In the genomic region with DNA sequence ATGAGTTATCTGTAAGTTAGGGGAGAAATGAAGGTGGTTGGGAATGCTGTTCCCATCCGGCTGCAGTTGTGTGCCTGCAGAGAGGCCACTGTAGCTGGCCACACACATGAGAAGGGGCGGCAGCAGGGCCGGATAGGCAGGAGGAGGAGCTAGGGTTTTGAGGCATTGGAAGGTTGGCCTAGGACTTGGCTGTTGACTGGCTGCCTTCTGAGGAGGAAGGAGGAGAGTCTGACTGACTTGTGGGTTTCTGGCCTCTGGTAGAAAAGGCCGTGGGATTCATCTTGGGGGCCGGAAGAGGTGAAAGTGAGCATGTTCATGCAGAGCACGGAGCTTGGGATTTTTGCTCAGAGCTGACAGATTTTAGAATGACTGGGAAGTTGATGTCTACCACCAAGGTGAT, we compare ENCODE assay signal across 9 mouse cellular contexts. TPM values are rescaled to one million over a fixed set of nuclear protein-coding genes. Genes with fewer than 3 reads are reported as not detected.
A peak's percentile ranks its signal among the peaks of the same experiment; 100 is the strongest.
DNase-seq lines count a peak whose midpoint lies in the region; ATAC-seq lines count a peak whose summit lies in the region.
"Had no signal": no experiment of that assay in that cellular context is flagged by ENCODE, and none has a peak within 500 bp of the region (broad histone marks: within the 10 kb centered on the region; RNA-seq: fewer than 3 reads in every experiment).

No protein-coding gene starts in this region.

- peaks cover 21% of the 10 kb centered on the region for H3K4me1 ChIP-seq in heart, embryonic 11.5 days (ENCODE audit: control insufficient read depth, insufficient read depth, low read length)
- peaks cover 68% of the 10 kb centered on the region for H3K4me1 ChIP-seq in heart, embryonic 15.5 days (replicated peaks)

- H3K4me3 ChIP-seq in heart, embryonic 11.5 days (ENCODE audit: low read depth, low read length) = no peak overlapping the region
- no peak overlapping the region for H3K4me3 ChIP-seq in heart, embryonic 15.5 days
- H3K4me3 ChIP-seq: embryonic facial prominence, embryonic 12.5 days had no signal

- intact Hi-C loops in left cerebral cortex, postnatal 25 days (cut with DNase I) = no loop called here

- H3K9ac ChIP-seq in heart, embryonic 11.5 days (ENCODE audit: low read depth, low read length) = no peak overlapping the region
- no peak overlapping the region for H3K9ac ChIP-seq in heart, embryonic 15.5 days
- H3K9ac ChIP-seq: embryonic facial prominence, embryonic 12.5 days had no signal

- H3K36me3 ChIP-seq in heart, embryonic 11.5 days (ENCODE audit: control insufficient read depth, insufficient read depth, low read length) = no peaks in the 10 kb centered on the region
- H3K36me3 ChIP-seq in heart, embryonic 15.5 days = no peaks in the 10 kb centered on the region; the same call in 1 of the 2 replicates
- H3K36me3 ChIP-seq: embryonic facial prominence, embryonic 12.5 days had no signal

- ATAC-seq in heart, embryonic 11.5 days (replicated peaks; ENCODE audit: insufficient number of reproducible peaks, low FRiP score, low TSS enrichment) = no peak
- ATAC-seq in heart, embryonic 15.5 days (replicated peaks; ENCODE audit: insufficient number of reproducible peaks, insufficient read depth, low FRiP score, low read depth) = no peak

- H3K27me3 ChIP-seq in heart, embryonic 11.5 days (ENCODE audit: control insufficient read depth, insufficient read depth, low read length) = no peaks in the 10 kb centered on the region
- H3K27me3 ChIP-seq in heart, embryonic 15.5 days = no peaks in the 10 kb centered on the region
- H3K27me3 ChIP-seq: embryonic facial prominence, embryonic 12.5 days had no signal

- no peak overlapping the region for H3K27ac ChIP-seq in heart, embryonic 11.5 days (ENCODE audit: low read depth, low read length)
- peak overlapping the region; percentile 42; the same call in 1 of the 2 replicates for H3K27ac ChIP-seq in heart, embryonic 15.5 days
- H3K27ac ChIP-seq: embryonic facial prominence, embryonic 12.5 days had no signal

- no peak overlapping the region for H3K4me2 ChIP-seq in heart, embryonic 11.5 days
- H3K4me2 ChIP-seq in heart, embryonic 15.5 days = 0 out of 2 replicates have a peak overlapping the region, but pooled peaks have one; percentile 7
- H3K4me2 ChIP-seq: embryonic facial prominence, embryonic 12.5 days had no signal

- 48% methylated on average over 6 of the region's 6 CpGs for WGBS in heart, embryonic 11.5 days (ENCODE audit: insufficient replicate concordance)
- 46% methylated on average over 6 of the region's 6 CpGs for WGBS in heart, embryonic 15.5 days

- DNase-seq in heart, adult 9 months (ENCODE audit: low spot score in 2 of 2) = peak; percentile 43 to 57
- peak; percentile 70 to 71 for DNase-seq in kidney, postnatal 36 days
- peak; percentile 35 to 58 for DNase-seq in thymus, adult 18-20 months
- DNase-seq in embryo, embryonic 10.5 days (ENCODE audit: low spot score) = no peak
- no peak for DNase-seq in left cerebral cortex, postnatal 25 days (ENCODE audit: low spot score in 2 of 2)
- no peak for DNase-seq in cerebellum, adult 8-10 months

- H3K9me3 ChIP-seq in heart, embryonic 11.5 days (replicated peaks; ENCODE audit: control insufficient read depth, low read length) = no peaks in the 10 kb centered on the region
- H3K9me3 ChIP-seq in heart, embryonic 15.5 days (replicated peaks) = no peaks in the 10 kb centered on the region
- H3K9me3 ChIP-seq: embryonic facial prominence, embryonic 12.5 days had no signal

RNA-seq across cellular contexts. Expression of a gene that starts 32.1 kb away (rescaled TPM):
- polyA plus RNA-seq in heart, embryonic 11.5 days (2014; fragmentation: Nextera tagmentation; extraction: Ambion mirVana) = 12.0 and 13.8 TPM in 2 replicates
- polyA plus RNA-seq in heart, embryonic 15.5 days (2015; fragmentation: Nextera tagmentation; extraction: Ambion mirVana) = 15.9 and 16.0 TPM in 2 replicates
- total RNA-seq in left cerebral cortex, postnatal 25 days (2021) = 10 to 100 TPM; 36.8 to 42.5 TPM

Comparison
In these comparisons a context has a peak if more than half of its experiments do, and no peak if none do; other contexts are left out.
1. DNase-seq: peak in heart, adult 9 months (2 of 2), kidney, postnatal 36 days (2 of 2) and thymus, adult 18-20 months (2 of 2); none in embryo, embryonic 10.5 days (single experiment), left cerebral cortex, postnatal 25 days (0 of 2) and cerebellum, adult 8-10 months (single experiment).